Mouse (Mus musculus) MN1 (cell line): ENCODE data around the gene Ppp1r11.

ENCODE experiments used
- DNase-seq: peaks from one replicate; pipeline ENCODE4 v3.0.0-alpha.2; 2016; ENCODE audit warnings: low spot score

The Ppp1r11 gene

GRCm38 (mm10) chr17:36915076-36915475, 36.5 kb downstream of the Ppp1r11 start:
- peak; percentile 57 for DNase-seq

- peak; percentile 82 for DNase-seq
These were observed 37.4 kb downstream of the Ppp1r11 start for GRCm38 (mm10) chr17:36914108-36914507.

GRCm38 (mm10) chr17:36912031-36912430, 39.5 kb downstream of the Ppp1r11 start:
- no peak for DNase-seq

- no peak for DNase-seq
These were observed 41.7 kb downstream of the Ppp1r11 start for GRCm38 (mm10) chr17:36909802-36910201.

GRCm38 (mm10) chr17:36908235-36908634, 43.3 kb downstream of the Ppp1r11 start:
- DNase-seq: no peak

- DNase-seq: no peak
These were observed 47.9 kb downstream of the Ppp1r11 start for GRCm38 (mm10) chr17:36903651-36904050.

GRCm38 (mm10) chr17:36900691-36901090, 50.9 kb downstream of the Ppp1r11 start:
- no peak for DNase-seq

- DNase-seq: no peak
These were observed 51.5 kb downstream of the Ppp1r11 start for GRCm38 (mm10) chr17:36900001-36900400.

GRCm38 (mm10) chr17:36899376-36899775, 52.2 kb downstream of the Ppp1r11 start:
- no peak for DNase-seq
